Mouse (Mus musculus): ENCODE data around the gene Speer4c. TPM values are rescaled to one million over a fixed set of nuclear protein-coding genes. Genes with fewer than 3 reads are reported as not detected.

Speer4c gene
- total RNA-seq, 2 experiments from 2014 or later: not detected

Other genes with a start within 250 kb of the Speer4c start
- not detected for gene Gm21149, start 237.7 kb downstream of the Speer4c start, total RNA-seq (2021)
- not detected for gene Gm21190, start 185.0 kb downstream of the Speer4c start, total RNA-seq (2021)
- not detected for gene Gm21083, start 136.9 kb downstream of the Speer4c start, total RNA-seq (2021)
- gene Speer4d, start 95.2 kb downstream of the Speer4c start, total RNA-seq (2021): not detected
- gene 4930572O03Rik, start 57.2 kb downstream of the Speer4c start, total RNA-seq (2021): not detected
- 10 to 100 TPM; 67.1 to 70.1 TPM for gene Cacna2d1, start 220.4 kb upstream of the Speer4c start, total RNA-seq (2021)